Mouse (Mus musculus) kidney, postnatal 10 days (tissue): ENCODE data around the gene Disp2.

ENCODE experiments used
- DNase-seq: peaks from one replicate; pipeline ENCODE4 v3.0.0; 2021; ENCODE audit warnings: mixed read lengths

Gene Disp2

GRCm38 (mm10) chr2:118760311-118761025, 19.1 kb upstream of the Disp2 start:
- DNase-seq, result no peak

- DNase-seq, result no peak
These were observed 18.2 kb upstream of the Disp2 start for GRCm38 (mm10) chr2:118761358-118761757.

GRCm38 (mm10) chr2:118761906-118762783, 17.4 kb upstream of the Disp2 start, which contains the start of gene Ccdc9b:
Gene Ccdc9b (minus strand): TSS chr2:118762661.
- DNase-seq, result peak; percentile 96

GRCm38 (mm10) chr2:118762784-118763148, 16.8 kb upstream of the Disp2 start:
- no peak for DNase-seq

- peak; percentile 48 for DNase-seq
These were observed 16.1 kb upstream of the Disp2 start for GRCm38 (mm10) chr2:118763469-118763868.

- DNase-seq, result peak; percentile 67
These were observed 15.3 kb upstream of the Disp2 start for GRCm38 (mm10) chr2:118764094-118764831.

- no peak for DNase-seq
These were observed 14.6 kb upstream of the Disp2 start for GRCm38 (mm10) chr2:118764875-118765274.

- no peak for DNase-seq
These were observed 13.2 kb upstream of the Disp2 start for GRCm38 (mm10) chr2:118766041-118767033.

GRCm38 (mm10) chr2:118772158-118772874, 7.2 kb upstream of the Disp2 start, which contains the start of gene Phgr1:
Gene Phgr1 (plus strand): TSS chr2:118772769.
- no peak for DNase-seq

- DNase-seq, result no peak
These were observed 5.0 kb upstream of the Disp2 start for GRCm38 (mm10) chr2:118774536-118774935.

GRCm38 (mm10) chr2:118775396-118775795, 4.1 kb upstream of the Disp2 start:
- DNase-seq, result no peak

- no peak for DNase-seq
These were observed 3.7 kb upstream of the Disp2 start for GRCm38 (mm10) chr2:118775846-118776245.

- DNase-seq, result no peak
These were observed 3.2 kb upstream of the Disp2 start for GRCm38 (mm10) chr2:118776295-118776694.

- no peak for DNase-seq
These were observed 1.1 kb upstream of the Disp2 start for GRCm38 (mm10) chr2:118778418-118778817.

- no peak for DNase-seq
These were observed 454 bp upstream of the Disp2 start for GRCm38 (mm10) chr2:118779065-118779464.

- no peak for DNase-seq
These were observed 1.6 kb downstream of the Disp2 start for GRCm38 (mm10) chr2:118781115-118781514.

- no peak for DNase-seq
These were observed 2.8 kb downstream of the Disp2 start for GRCm38 (mm10) chr2:118782303-118782702.

GRCm38 (mm10) chr2:118783093-118783492, 3.6 kb downstream of the Disp2 start:
- no peak for DNase-seq

- no peak for DNase-seq
These were observed 4.1 kb downstream of the Disp2 start for GRCm38 (mm10) chr2:118783663-118784062.

- no peak for DNase-seq
These were observed 7.0 kb downstream of the Disp2 start for GRCm38 (mm10) chr2:118786525-118786924.

GRCm38 (mm10) chr2:118789501-118789900, 10.0 kb downstream of the Disp2 start:
- no peak for DNase-seq
